Mouse (Mus musculus) CD8-positive naive resting alpha-beta T cell, adult 2 months (primary cell): Measurements from ENCODE around the gene Dph6.

Experiments used
- DNase-seq, 2 experiments: peaks; one replicate each; pipeline ENCODE4 v3.0.0; 2022; ENCODE audit warnings: low read depth in 2 of 2, low spot score in 2 of 2

Dph6 gene

GRCm38 (mm10) chr2:114542325-114542724 is 112.4 kb downstream of the Dph6 start:
- DNase-seq: no peak

GRCm38 (mm10) chr2:114540416-114540815 is 114.3 kb downstream of the Dph6 start:
- no peak for DNase-seq

- DNase-seq: no peak
These were observed 118.7 kb downstream of the Dph6 start for GRCm38 (mm10) chr2:114536032-114536431.

- no peak for DNase-seq
These were observed 123.6 kb downstream of the Dph6 start for GRCm38 (mm10) chr2:114531010-114531756.

- no peak for DNase-seq
These were observed 134.3 kb downstream of the Dph6 start for GRCm38 (mm10) chr2:114520414-114520813.

GRCm38 (mm10) chr2:114519907-114520306 is 134.9 kb downstream of the Dph6 start:
- DNase-seq: no peak

GRCm38 (mm10) chr2:114492398-114492797 is 162.4 kb downstream of the Dph6 start:
- DNase-seq: no peak

GRCm38 (mm10) chr2:114491907-114492306 is 162.9 kb downstream of the Dph6 start:
- DNase-seq: no peak

- DNase-seq: no peak
These were observed 167.8 kb downstream of the Dph6 start for GRCm38 (mm10) chr2:114486980-114487379.
